In genomic region chrX:161971131-161971530, GRCm38 (mm10) we compare ENCODE assay signal across 18 mouse cellular contexts.
DNase-seq lines count a peak whose midpoint lies in the region; ATAC-seq and TF ChIP-seq lines count a peak whose summit lies in the region.
"Had no signal": no experiment of that assay in that cellular context is flagged by ENCODE, and none has a peak within 500 bp of the region (broad histone marks: within the 10 kb centered on the region; RNA-seq: fewer than 3 reads in every experiment).

No protein-coding gene starts in this region.

- no peak overlapping the region for H3K4me2 ChIP-seq in forebrain, embryonic 12.5 days
- H3K4me2 ChIP-seq in forebrain, embryonic 15.5 days (replicated peaks): no peak overlapping the region
- no peak overlapping the region for H3K4me2 ChIP-seq in forebrain, postnatal 0 days (ENCODE audit: low read depth)
- no peak overlapping the region for H3K4me2 ChIP-seq in midbrain, postnatal 0 days (ENCODE audit: low read depth, low read length, poor library complexity, severe bottlenecking)
- H3K4me2 ChIP-seq in midbrain, embryonic 13.5 days (replicated peaks): no peak overlapping the region
- H3K4me2 ChIP-seq: embryonic facial prominence, embryonic 13.5 days; embryonic facial prominence, embryonic 15.5 days had no signal

- H3K9ac ChIP-seq in forebrain, embryonic 12.5 days: no peak overlapping the region
- H3K9ac ChIP-seq in forebrain, embryonic 15.5 days (replicated peaks): no peak overlapping the region
- H3K9ac ChIP-seq in forebrain, postnatal 0 days: no peak overlapping the region
- no peak overlapping the region for H3K9ac ChIP-seq in midbrain, postnatal 0 days (replicated peaks; ENCODE audit: low read length, poor library complexity, severe bottlenecking)
- no peak overlapping the region for H3K9ac ChIP-seq in midbrain, embryonic 13.5 days (replicated peaks)
- H3K9ac ChIP-seq: embryonic facial prominence, embryonic 13.5 days; embryonic facial prominence, embryonic 15.5 days had no signal

- DNase-seq in forebrain, embryonic 10.5 days (ENCODE audit: extremely low spot score, low spot score): no peak
- DNase-seq in forebrain, postnatal 0 days: no peak
- no peak for DNase-seq in midbrain, postnatal 0 days (ENCODE audit: low spot score)
- DNase-seq in cerebellum, adult 8-10 months: no peak
- DNase-seq: adrenal gland, adult 2 months; adrenal gland, postnatal 10 days; adrenal gland, postnatal 25 days; cerebellum, adult 11-12 months; cerebellum, adult 2 months; cerebellum, adult 9-11 months; cerebellum, postnatal 36 days; embryo, embryonic 11 days had no signal

- H3K9me3 ChIP-seq in forebrain, embryonic 12.5 days: no peaks in the 10 kb centered on the region
- no peaks in the 10 kb centered on the region for H3K9me3 ChIP-seq in forebrain, embryonic 10.5 days
- H3K9me3 ChIP-seq in forebrain, embryonic 15.5 days: no peaks in the 10 kb centered on the region
- H3K9me3 ChIP-seq in forebrain, postnatal 0 days (ENCODE audit: low read length): no peaks in the 10 kb centered on the region
- H3K9me3 ChIP-seq in midbrain, postnatal 0 days (ENCODE audit: low read length): no peaks in the 10 kb centered on the region
- H3K9me3 ChIP-seq in midbrain, embryonic 13.5 days: no peaks in the 10 kb centered on the region
- H3K9me3 ChIP-seq: embryonic facial prominence, embryonic 13.5 days; embryonic facial prominence, embryonic 15.5 days had no signal

- no peak overlapping the region for H3K27ac ChIP-seq in forebrain, embryonic 12.5 days
- no peak overlapping the region for H3K27ac ChIP-seq in forebrain, embryonic 10.5 days
- no peak overlapping the region for H3K27ac ChIP-seq in forebrain, embryonic 15.5 days (replicated peaks)
- H3K27ac ChIP-seq in forebrain, postnatal 0 days (ENCODE audit: low read depth, low read length): no peak overlapping the region
- H3K27ac ChIP-seq in midbrain, postnatal 0 days (ENCODE audit: low read depth, low read length): no peak overlapping the region
- H3K27ac ChIP-seq in midbrain, embryonic 13.5 days: no peak overlapping the region
- H3K27ac ChIP-seq: embryonic facial prominence, embryonic 13.5 days; embryonic facial prominence, embryonic 15.5 days had no signal

- TF ChIP-seq CTCF in forebrain, postnatal 0 days (IDR thresholded peaks at IDR 0.05; ENCODE audit: low read depth): no peak
- TF ChIP-seq CTCF in midbrain, postnatal 0 days (IDR thresholded peaks at IDR 0.05): 0 out of 2 replicates have a peak, but pooled peaks have one; percentile 4

- peak; percentile 51; the same call in 1 of the 2 replicates for ATAC-seq in forebrain, embryonic 12.5 days (ENCODE audit: low FRiP score)
- 0 out of 2 replicates have a peak, but pooled peaks have one; percentile 55 for ATAC-seq in forebrain, embryonic 15.5 days (replicated peaks)
- ATAC-seq in forebrain, postnatal 0 days: no peak
- ATAC-seq in midbrain, postnatal 0 days (ENCODE audit: low FRiP score): no peak
- no peak for ATAC-seq in midbrain, embryonic 13.5 days

- 0 out of 2 replicates have a peak, but pooled peaks cover 2% of the 10 kb centered on the region for H3K4me1 ChIP-seq in forebrain, embryonic 12.5 days
- peaks cover 12% of the 10 kb centered on the region for H3K4me1 ChIP-seq in forebrain, embryonic 10.5 days
- H3K4me1 ChIP-seq in forebrain, embryonic 15.5 days: no peaks in the 10 kb centered on the region
- no peaks in the 10 kb centered on the region for H3K4me1 ChIP-seq in forebrain, postnatal 0 days (ENCODE audit: insufficient read depth)
- H3K4me1 ChIP-seq in midbrain, postnatal 0 days (ENCODE audit: insufficient read depth, low read length): no peaks in the 10 kb centered on the region
- no peaks in the 10 kb centered on the region for H3K4me1 ChIP-seq in midbrain, embryonic 13.5 days (replicated peaks)
- H3K4me1 ChIP-seq: embryonic facial prominence, embryonic 15.5 days had no signal

- H3K27me3 ChIP-seq in forebrain, embryonic 12.5 days: peaks cover 43% of the 10 kb centered on the region
- peaks cover 98% of the 10 kb centered on the region for H3K27me3 ChIP-seq in forebrain, embryonic 10.5 days (ENCODE audit: poor library complexity, severe bottlenecking)
- H3K27me3 ChIP-seq in forebrain, embryonic 15.5 days: no peaks in the 10 kb centered on the region
- no peaks in the 10 kb centered on the region for H3K27me3 ChIP-seq in forebrain, postnatal 0 days (ENCODE audit: insufficient read depth, low read length)
- no peaks in the 10 kb centered on the region for H3K27me3 ChIP-seq in midbrain, postnatal 0 days (ENCODE audit: insufficient read depth, low read length)
- peaks cover 59% of the 10 kb centered on the region for H3K27me3 ChIP-seq in midbrain, embryonic 13.5 days
- H3K27me3 ChIP-seq: embryonic facial prominence, embryonic 15.5 days had no signal

- 72% methylated on average over 1 of the region's 1 CpGs for WGBS in forebrain, embryonic 12.5 days
- WGBS in forebrain, embryonic 10.5 days: 74% methylated on average over 1 of the region's 1 CpGs
- 43% methylated on average over 1 of the region's 1 CpGs for WGBS in forebrain, embryonic 15.5 days
- WGBS in forebrain, postnatal 0 days: 57% methylated on average over 1 of the region's 1 CpGs
- WGBS in midbrain, postnatal 0 days: 97% methylated on average over 1 of the region's 1 CpGs
- WGBS in midbrain, embryonic 13.5 days: 90% methylated on average over 1 of the region's 1 CpGs

- no peak overlapping the region for H3K4me3 ChIP-seq in forebrain, embryonic 12.5 days (replicated peaks)
- H3K4me3 ChIP-seq in forebrain, embryonic 10.5 days: no peak overlapping the region
- H3K4me3 ChIP-seq in forebrain, embryonic 15.5 days: no peak overlapping the region
- H3K4me3 ChIP-seq in forebrain, postnatal 0 days (ENCODE audit: low read depth, low read length): no peak overlapping the region
- H3K4me3 ChIP-seq in midbrain, postnatal 0 days (ENCODE audit: low read depth, low read length): no peak overlapping the region
- no peak overlapping the region for H3K4me3 ChIP-seq in midbrain, embryonic 13.5 days (replicated peaks)
- H3K4me3 ChIP-seq: embryonic facial prominence, embryonic 13.5 days; embryonic facial prominence, embryonic 15.5 days; erythroblast, embryonic 14.5 days had no signal

- no peaks in the 10 kb centered on the region for H3K36me3 ChIP-seq in forebrain, embryonic 12.5 days (replicated peaks)
- no peaks in the 10 kb centered on the region for H3K36me3 ChIP-seq in forebrain, embryonic 10.5 days (replicated peaks)
- H3K36me3 ChIP-seq in forebrain, embryonic 15.5 days: no peaks in the 10 kb centered on the region
- H3K36me3 ChIP-seq in forebrain, postnatal 0 days (ENCODE audit: insufficient read depth): no peaks in the 10 kb centered on the region
- no peaks in the 10 kb centered on the region for H3K36me3 ChIP-seq in midbrain, postnatal 0 days (ENCODE audit: insufficient read depth, low read length)
- no peaks in the 10 kb centered on the region for H3K36me3 ChIP-seq in midbrain, embryonic 13.5 days
- H3K36me3 ChIP-seq: embryonic facial prominence, embryonic 13.5 days; embryonic facial prominence, embryonic 15.5 days had no signal

Comparison
In these comparisons a context has a peak if more than half of its experiments do, and no peak if none do; other contexts are left out.
1. ATAC-seq: peak in forebrain, embryonic 12.5 days (single experiment) and forebrain, embryonic 15.5 days (single experiment); none in forebrain, postnatal 0 days (single experiment), midbrain, postnatal 0 days (single experiment) and midbrain, embryonic 13.5 days (single experiment).